Mouse (Mus musculus) liver, adult (tissue): ENCODE results near the gene Wdfy3.

Experiments
- GATA4 ChIP-seq: IDR thresholded peaks from 2 replicates; pipeline ENCODE4 v1.6.1; 2014; ENCODE audit warnings: mild to moderate bottlenecking, low read length; ENCODE audit not compliant: insufficient replicate concordance

Wdfy3 gene

DNA sequence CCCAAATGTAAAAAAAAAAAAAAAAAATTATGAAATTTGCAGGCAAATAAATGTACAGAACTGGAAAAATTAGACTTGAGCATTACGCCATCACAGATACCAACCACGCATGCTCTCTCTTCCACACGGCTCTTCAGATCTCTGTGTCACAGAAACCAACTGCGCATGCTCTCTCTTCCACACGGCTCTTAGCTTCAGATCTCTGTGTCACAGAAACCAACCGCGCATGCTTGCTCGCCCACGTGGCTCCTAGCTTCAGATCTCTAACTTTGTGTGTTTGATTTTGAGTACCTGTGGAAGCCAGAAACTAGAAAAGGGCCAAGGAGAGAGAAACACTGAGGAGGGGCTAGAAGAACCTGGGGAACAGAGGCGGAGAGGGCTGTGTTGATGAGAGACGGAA, 46.3 kb downstream of the Wdfy3 start:
- TF ChIP-seq GATA4, result no peak

DNA sequence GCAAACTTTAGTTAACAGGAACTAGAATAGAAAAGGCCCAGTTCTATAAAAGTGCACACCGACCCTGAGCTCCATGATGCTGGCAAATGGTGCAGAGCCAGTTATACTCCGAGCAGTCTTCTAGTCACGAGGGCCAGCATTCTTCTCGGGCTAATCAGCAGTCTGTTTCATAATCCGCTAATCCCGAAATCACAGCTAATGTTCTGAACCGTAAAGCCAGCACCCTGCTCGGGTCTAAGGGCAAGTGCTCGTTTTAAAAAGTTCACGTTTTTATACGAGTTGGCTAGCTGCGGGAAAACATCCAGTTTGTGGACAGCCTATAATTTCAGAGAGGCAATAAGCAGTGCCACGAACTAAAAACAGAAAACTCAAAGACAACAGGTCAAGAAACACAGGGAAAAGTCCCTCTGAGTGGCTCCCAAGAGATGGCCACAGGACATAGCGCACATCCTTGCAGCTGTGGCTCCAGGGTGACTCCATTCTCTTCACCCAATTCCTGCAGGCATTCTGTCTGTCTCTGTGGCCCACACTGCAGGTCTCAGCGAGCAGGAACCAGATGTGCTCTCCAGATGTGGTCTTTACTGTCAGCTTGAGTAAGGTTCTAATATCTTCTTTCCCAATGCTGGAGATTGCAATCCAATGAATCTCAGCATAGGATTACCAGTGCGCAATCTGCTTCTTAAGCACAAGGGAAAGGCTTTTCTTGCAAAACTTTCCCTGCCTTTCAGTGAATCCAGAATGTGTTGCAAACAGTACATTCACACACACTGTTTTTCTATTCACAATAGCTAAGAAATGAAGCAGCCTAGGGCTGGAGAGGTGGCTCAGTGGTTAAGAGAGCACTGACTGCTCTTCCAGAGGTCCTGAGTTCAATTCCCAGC, 47.5 kb downstream of the Wdfy3 start:
- TF ChIP-seq GATA4, result no peak

DNA sequence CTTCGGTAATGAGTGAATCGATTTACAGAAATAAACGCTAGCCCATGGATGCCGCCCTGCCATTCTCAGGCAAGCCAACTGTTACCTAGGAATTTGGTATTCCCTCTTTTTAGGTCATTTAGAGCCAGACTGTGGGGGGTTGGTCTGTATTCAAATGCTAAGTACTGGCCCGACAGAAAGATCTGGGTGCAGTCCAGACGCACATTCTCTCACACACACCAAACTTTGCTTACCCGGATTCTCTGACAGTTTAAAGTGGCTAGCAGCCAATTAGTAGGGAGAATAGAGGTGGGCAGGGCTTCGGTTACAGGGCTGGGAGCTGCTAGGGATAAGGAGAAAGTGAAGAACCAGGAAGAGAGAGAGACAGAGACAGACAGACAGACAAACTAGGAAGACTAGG, 55.5 kb downstream of the Wdfy3 start:
- TF ChIP-seq GATA4, result no peak

DNA sequence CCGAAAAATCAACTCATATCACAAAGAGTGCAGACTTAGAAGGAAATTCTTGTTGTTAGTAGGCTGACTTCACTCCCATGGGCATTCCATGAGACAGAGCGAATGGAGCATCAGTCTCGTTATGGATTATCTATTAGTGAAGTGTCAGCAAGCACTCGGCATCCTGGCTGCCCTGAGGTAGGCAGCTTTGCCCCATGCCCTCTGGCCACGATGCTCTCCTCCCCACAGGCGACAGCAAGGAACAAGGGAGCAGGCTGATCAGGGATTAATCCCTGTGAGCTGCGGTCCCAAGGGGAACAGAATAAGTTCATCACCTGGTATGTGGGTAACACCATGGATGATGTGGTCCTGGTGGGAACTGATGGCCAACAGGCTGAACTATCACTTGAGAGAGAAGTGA, 55.9 kb downstream of the Wdfy3 start:
- no peak for TF ChIP-seq GATA4

DNA sequence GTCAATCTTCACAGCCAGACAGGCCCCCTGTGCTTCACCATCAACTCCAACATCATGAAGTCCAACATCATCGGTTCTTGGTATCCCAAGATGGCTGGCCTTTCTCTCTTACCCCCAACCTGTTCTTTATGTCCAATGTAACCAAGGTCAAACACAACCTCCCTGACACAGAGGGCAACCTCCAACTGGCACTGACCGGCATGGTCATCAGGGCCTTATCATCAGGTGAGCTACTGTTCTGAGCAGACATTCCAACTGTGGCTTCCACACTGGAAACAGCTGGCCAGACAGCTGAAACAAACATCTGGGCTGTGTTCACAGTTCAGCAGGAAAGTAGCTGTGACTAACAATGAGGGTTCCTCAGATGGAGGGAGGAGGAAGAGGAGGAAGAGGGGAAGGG, 58.8 kb downstream of the Wdfy3 start:
- no peak for TF ChIP-seq GATA4

DNA sequence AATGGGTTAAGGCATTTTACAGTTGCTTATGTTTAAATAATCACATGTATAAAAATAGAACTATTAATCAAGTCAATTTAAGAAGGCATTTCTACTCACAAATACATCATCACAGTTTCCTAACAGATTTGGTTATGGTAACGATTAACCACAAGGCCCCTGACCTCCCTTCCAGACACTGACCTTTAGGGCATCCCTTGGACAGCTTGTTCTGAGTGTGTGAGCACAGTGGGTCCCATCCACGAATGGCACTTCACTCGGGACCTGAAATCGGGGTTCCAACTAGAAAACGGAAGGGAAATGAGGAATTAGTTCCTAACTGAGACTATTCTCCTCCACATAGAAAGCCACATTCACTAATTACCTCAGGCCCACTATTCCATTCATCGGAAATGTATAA, 60.1 kb downstream of the Wdfy3 start:
- no peak for TF ChIP-seq GATA4

DNA sequence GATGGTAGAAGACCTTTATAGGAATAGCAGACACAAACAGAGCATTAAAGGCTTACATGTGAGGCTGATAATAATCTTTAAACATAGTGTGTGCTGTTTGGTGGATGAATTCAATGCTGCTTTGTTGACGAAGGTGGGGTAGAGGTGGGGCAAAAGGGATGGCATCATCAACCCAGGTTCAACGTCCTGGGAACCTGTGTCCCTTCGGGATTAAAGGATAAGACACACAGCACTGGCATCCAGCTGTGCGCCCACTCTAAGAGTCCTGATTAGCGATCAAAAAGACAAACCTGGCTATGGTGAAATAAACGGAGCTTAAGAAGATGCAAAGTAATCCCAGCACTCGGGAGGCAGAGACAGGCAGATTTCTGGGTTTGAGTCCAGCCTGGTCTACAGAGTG, 61.0 kb downstream of the Wdfy3 start:
- TF ChIP-seq GATA4, result no peak

DNA sequence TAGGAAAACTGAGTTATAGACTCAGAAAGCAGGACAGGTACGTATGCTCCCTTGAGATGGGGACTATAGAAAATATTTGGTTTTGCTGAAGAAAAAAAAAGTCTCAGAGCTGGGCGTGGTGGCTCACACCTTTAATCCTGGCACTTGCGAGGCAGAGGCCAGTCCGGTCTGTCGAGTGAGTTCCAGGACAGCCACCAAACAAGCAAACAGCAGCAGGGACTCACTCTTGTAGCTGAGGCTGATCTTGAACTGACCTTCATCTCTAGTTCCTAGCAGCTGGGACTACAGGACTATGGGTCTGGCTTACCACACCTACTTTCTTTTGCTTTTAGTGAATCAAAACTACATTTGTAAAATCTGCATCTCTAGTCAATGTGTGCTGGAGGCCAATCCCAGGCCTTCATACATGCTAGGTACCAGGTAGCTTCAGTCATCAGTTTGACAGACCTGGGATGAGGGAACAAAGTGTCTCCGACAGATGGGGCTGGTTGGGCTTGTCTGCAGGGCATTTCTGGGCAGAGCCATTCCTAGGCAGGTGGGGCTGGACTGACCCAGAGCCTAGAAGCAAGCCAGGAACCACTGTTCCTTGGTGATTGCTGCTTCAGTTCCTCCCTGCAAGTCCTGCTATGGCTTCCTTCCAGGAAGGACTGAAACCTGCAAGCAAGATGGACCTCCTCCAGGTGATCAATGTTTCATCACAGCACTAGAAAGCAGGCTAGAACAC, 63.3 kb downstream of the Wdfy3 start:
- no peak for TF ChIP-seq GATA4

DNA sequence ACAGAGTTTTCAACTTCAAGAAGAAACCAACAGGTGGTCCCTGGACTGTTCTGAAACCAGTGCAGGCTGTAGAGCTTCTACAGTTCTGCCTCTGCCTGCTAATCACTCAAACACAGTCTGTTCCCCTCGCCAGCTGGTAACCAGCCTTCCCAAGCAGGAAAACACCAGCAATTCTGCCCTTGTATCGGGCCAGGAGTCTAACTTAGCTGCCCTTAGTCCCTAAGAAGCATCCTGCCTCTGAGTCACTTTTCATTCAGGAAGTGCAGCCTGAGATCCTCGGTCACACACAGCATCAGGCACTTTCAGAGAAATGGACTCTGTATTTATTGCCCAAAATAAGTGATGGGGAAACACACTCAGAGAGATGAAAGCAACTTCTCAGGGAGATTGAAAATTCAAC, 66.3 kb downstream of the Wdfy3 start:
- TF ChIP-seq GATA4, result no peak

DNA sequence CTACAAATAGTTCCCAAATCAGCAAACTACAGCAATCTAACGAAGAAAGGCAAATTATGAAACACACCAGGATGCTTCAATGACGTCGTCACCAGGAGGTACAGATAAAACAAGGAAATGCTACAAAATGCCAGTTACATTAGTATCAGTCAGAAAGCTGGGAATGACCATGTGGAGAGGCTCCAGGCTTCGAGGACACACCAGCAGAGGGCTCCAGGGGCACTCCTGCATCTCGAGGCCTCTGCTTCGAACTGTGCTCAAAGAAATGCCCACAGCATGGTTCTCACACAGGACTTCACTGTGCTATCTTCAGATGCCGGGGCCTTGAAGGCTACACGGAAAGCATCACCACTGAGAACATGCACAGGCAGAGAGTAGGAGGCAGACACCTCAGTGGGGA, 68.7 kb downstream of the Wdfy3 start:
- no peak for TF ChIP-seq GATA4

DNA sequence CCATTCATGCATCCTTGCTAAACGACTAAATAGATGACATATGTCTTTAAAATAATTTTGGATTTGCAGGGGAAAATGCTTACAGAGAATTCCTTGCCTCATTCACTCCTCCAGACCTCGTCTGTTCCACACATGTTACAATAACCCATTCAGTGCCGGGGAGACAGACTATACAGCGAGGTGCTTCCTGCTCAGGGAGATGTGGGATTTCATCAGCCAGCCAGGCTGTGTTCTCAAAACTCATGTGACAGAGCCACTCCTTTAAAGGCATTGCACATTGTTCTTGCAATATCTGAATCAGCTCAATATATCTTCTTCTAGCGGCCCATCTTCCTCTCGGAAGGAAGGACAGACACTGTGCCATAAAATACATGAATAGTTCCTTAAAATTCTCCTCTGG, 70.8 kb downstream of the Wdfy3 start:
- no peak for TF ChIP-seq GATA4

DNA sequence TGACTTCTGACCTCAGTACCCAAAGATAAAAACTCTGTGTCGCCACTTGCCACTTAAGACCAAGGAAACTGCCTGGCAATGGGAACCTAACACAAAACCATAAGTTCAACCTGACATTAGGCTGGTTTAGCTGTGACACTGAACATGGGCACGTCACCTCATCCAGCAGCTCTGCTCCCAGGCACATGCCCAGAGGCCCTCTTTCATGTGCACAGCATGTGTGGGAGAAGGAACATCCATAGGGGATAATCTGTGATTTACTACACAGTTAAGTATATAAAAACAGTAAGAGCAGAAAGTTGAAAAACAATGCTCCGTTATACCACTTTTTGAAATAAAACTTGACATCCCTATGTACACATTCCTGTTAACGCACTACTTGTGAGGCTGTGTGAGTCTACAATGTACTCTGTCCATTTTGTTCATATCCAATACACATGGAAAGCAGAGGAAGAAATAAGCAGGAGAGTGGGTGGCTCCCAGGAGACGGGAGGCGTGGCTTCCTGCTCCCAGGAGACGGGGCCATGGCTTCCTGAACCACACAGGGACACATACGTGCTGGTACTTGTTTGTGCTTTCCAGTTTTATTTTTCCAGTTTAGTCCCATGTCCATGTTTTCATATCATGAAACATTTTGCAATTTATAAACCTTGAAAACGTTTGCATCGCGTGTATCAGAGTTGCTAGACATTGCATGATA, 73.5 kb downstream of the Wdfy3 start:
- TF ChIP-seq GATA4, result no peak

DNA sequence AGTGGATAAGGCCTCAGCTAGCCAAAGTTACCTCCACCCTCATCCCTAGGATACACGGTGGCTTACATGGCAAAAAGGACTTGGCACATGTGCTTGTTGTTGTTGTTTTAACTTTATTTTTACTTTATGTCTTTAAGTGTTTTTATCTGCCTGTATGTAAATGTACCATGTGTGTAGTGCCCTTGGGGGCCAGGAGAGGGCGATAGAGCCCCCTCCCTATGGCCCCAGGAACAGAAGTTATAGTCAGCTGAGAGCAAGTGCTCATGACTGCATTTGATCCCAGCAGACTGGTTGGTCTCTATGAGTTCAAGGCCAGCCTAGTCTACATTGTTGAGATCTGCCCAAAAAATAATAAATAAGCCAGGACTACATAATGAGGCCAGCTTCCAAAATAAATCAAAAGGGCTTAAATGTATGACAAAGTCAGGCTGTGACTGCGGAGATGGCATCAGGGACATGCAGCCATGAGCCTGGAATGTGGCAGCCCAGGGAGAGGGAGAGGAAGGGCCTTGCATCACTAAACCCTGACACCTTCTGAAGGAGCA, 74.2 kb downstream of the Wdfy3 start:
- no peak for TF ChIP-seq GATA4

DNA sequence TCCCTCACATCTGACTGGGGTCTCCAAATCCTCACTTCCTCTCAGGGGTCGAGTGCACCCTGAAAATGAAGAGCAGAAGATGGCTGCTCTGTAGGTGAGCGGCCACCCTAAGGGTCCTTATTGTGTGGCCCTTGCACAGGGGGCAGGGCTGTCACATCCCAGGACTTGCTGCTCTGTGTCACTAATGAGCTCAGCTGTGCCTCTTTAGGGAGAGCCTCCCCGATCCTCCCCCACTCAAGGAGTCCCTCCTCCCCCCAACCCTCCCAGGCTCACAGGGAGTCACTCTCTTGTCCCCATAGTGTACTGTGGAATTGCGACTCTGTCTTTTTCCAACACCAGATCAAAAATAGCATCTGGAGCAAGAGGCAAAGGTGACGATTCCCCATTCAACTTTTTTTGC, 75.7 kb downstream of the Wdfy3 start:
- no peak for TF ChIP-seq GATA4

DNA sequence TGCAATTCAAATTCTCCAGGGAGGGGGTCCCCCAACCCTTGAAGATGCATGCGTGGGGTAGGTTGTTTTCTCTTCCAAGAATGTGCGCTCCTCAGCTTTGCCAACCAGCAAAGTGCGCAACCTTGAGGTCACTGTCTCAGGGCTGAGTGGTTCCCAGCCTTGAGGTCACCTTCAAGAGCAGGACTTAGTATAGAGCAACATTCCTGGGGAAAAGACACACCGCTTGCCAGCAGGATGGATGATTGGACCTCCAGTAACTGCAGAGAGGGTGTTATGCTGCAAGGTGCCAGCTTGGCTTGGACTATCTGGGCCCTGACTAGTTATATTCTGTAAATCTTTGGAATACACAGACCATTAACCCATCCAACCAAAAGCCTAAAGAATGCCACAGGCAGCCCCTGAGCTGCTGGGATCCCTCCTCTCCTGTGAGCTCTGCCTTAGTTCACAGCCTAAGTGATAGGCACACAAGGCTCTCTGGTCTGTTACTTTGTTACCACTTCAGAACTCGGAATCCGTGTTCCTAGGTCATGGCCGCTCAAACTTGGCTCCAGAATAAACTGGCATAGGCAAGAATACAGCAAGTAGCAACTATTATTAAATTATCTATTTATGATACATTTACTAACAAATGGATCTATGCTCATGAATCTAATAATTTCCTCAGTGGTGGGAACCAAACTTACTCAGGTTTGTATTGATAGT, 76.6 kb downstream of the Wdfy3 start:
- no peak for TF ChIP-seq GATA4
